ENCODE assay signal across 9 mouse cellular contexts in genomic region chr10:107859220-107859619, GRCm38 (mm10). TPM values are rescaled to one million over a fixed set of nuclear protein-coding genes. Genes with fewer than 3 reads are reported as not detected.
"Had no signal": no experiment of that assay in that cellular context is flagged by ENCODE, and none has a peak within 500 bp of the region (broad histone marks: within the 10 kb centered on the region; RNA-seq: fewer than 3 reads in every experiment).

No protein-coding gene starts in this region.

- H3K27me3 ChIP-seq: neural tube, embryonic 13.5 days; neural tube, embryonic 15.5 days; stomach, embryonic 15.5 days had no signal

- H3K4me3 ChIP-seq: neural tube, embryonic 13.5 days; neural tube, embryonic 15.5 days; stomach, embryonic 15.5 days had no signal

- H3K9me3 ChIP-seq: neural tube, embryonic 13.5 days; neural tube, embryonic 15.5 days; stomach, embryonic 15.5 days had no signal

- H3K9ac ChIP-seq: neural tube, embryonic 13.5 days; neural tube, embryonic 15.5 days; stomach, embryonic 15.5 days had no signal

- DNase-seq: spleen, adult 18-20 months; thymus, adult 18-20 months; thymus, postnatal 4 days had no signal

- H3K36me3 ChIP-seq: neural tube, embryonic 13.5 days; neural tube, embryonic 15.5 days; stomach, embryonic 15.5 days had no signal

- H3K27ac ChIP-seq: neural tube, embryonic 13.5 days; neural tube, embryonic 15.5 days; stomach, embryonic 15.5 days; stomach, postnatal 0 days had no signal

- H3K4me2 ChIP-seq: neural tube, embryonic 13.5 days; neural tube, embryonic 15.5 days; stomach, embryonic 15.5 days had no signal

- H3K4me1 ChIP-seq: neural tube, embryonic 13.5 days; neural tube, embryonic 15.5 days; stomach, embryonic 15.5 days had no signal

RNA-seq across cellular contexts. Expression of gene Otogl, which starts 52.7 kb away (rescaled TPM):
- total RNA-seq: neutrophil, adult 5-6 weeks had no signal
- polyA plus RNA-seq: neural tube, embryonic 13.5 days; spleen, adult 2 months had no signal
